ENCODE assay signal across 8 mouse cellular contexts in genomic region chr11:32118844-32119629, GRCm38 (mm10).
DNase-seq lines count a peak whose midpoint lies in the region; ATAC-seq lines count a peak whose summit lies in the region.
"Had no signal": no experiment of that assay in that cellular context is flagged by ENCODE, and none has a peak within 500 bp of the region (broad histone marks: within the 10 kb centered on the region; RNA-seq: fewer than 3 reads in every experiment).

No protein-coding gene starts in this region.

- H3K4me1 ChIP-seq in intestine, embryonic 15.5 days (replicated peaks): no peaks in the 10 kb centered on the region
- H3K4me1 ChIP-seq in midbrain, embryonic 16.5 days (ENCODE audit: control insufficient read depth, insufficient read depth, low read length): peaks cover 13% of the 10 kb centered on the region

- peak overlapping the region; percentile 9; the same call in 1 of the 2 replicates for H3K27ac ChIP-seq in intestine, embryonic 15.5 days
- peak overlapping the region; percentile 64 for H3K27ac ChIP-seq in midbrain, embryonic 16.5 days (ENCODE audit: low read length)

- H3K9ac ChIP-seq in intestine, embryonic 15.5 days: no peak overlapping the region
- H3K9ac ChIP-seq in midbrain, embryonic 16.5 days (ENCODE audit: low read depth, low read length): no peak overlapping the region

- WGBS in intestine, embryonic 15.5 days: 31% methylated on average over 14 of the region's 14 CpGs
- WGBS in midbrain, embryonic 16.5 days: 23% methylated on average over 14 of the region's 14 CpGs

- H3K9me3 ChIP-seq in intestine, embryonic 15.5 days: peaks cover 2% of the 10 kb centered on the region; the same call in 1 of the 2 replicates
- H3K9me3 ChIP-seq in midbrain, embryonic 16.5 days (replicated peaks; ENCODE audit: control insufficient read depth, low read length, poor library complexity, severe bottlenecking): no peaks in the 10 kb centered on the region

- H3K4me2 ChIP-seq in intestine, embryonic 15.5 days (replicated peaks): no peak overlapping the region
- no peak overlapping the region for H3K4me2 ChIP-seq in midbrain, embryonic 16.5 days (ENCODE audit: low read length)

- no peaks in the 10 kb centered on the region for H3K27me3 ChIP-seq in intestine, embryonic 15.5 days (replicated peaks)
- no peaks in the 10 kb centered on the region for H3K27me3 ChIP-seq in midbrain, embryonic 16.5 days (ENCODE audit: control insufficient read depth, insufficient read depth, low read depth, low read length)

- peak; percentile 31; the same call in 1 of the 2 replicates for ATAC-seq in intestine, embryonic 15.5 days
- peak; percentile 85 for ATAC-seq in midbrain, embryonic 16.5 days

- no peak overlapping the region for H3K4me3 ChIP-seq in intestine, embryonic 15.5 days (replicated peaks)
- no peak overlapping the region for H3K4me3 ChIP-seq in midbrain, embryonic 16.5 days (ENCODE audit: low read depth, low read length)

- DNase-seq in ZHBTc4 (ENCODE audit: low read depth, low spot score): peak; percentile 36
- DNase-seq in embryo, embryonic 9.5 days (ENCODE audit: extremely low spot score): peak; percentile 51
- no peak for DNase-seq in spleen, postnatal 14 days (ENCODE audit: low spot score in 2 of 2)
- DNase-seq in frontal cortex, adult 2 months (ENCODE audit: extremely low spot score in 1 of 2, low spot score in 1 of 2): no peak
- DNase-seq in layer of hippocampus, adult 9-11 months: no peak
- DNase-seq: gastrocnemius, postnatal 14 days had no signal

- H3K36me3 ChIP-seq in intestine, embryonic 15.5 days: no peaks in the 10 kb centered on the region
- no peaks in the 10 kb centered on the region for H3K36me3 ChIP-seq in midbrain, embryonic 16.5 days (ENCODE audit: control insufficient read depth, insufficient read depth, low read length)

Comparison
In these comparisons a context has a peak if more than half of its experiments do, and no peak if none do; other contexts are left out.
1. DNase-seq: peak in ZHBTc4 (single experiment) and embryo, embryonic 9.5 days (single experiment); none in spleen, postnatal 14 days (0 of 2), frontal cortex, adult 2 months (0 of 2) and layer of hippocampus, adult 9-11 months (single experiment).